Mouse (Mus musculus) cerebellum, postnatal 4 days (tissue): ENCODE measurements around the gene Gm498.
A peak's percentile ranks its signal among the peaks of the same experiment; 100 is the strongest.

Source experiments
- DNase-seq, 2 experiments: peaks; one replicate each; pipeline ENCODE4 v3.0.0; 2022; ENCODE audit warnings: low spot score in 2 of 2, mixed read lengths in 1 of 2

Gm498 gene

DNA sequence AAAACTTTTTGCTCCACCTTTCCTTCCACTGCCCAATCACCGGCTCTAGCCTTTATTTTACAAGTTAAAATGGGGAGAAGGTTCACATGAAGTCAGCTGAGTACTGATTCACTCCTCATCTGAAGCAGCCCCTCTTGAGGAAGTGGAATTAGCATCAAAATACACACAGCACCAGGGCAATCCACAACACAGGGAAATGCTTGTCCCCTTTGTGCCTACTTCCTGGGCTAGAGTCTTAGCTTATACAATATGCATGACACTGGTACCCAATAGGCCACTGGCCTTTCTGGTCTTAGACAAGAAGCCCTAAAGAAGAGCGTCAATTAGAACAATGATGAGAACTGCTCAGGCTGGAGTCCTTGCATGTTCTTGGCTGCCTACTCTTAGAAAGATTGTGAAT, 25.7 kb downstream of the Gm498 start:
- DNase-seq = no peak

DNA sequence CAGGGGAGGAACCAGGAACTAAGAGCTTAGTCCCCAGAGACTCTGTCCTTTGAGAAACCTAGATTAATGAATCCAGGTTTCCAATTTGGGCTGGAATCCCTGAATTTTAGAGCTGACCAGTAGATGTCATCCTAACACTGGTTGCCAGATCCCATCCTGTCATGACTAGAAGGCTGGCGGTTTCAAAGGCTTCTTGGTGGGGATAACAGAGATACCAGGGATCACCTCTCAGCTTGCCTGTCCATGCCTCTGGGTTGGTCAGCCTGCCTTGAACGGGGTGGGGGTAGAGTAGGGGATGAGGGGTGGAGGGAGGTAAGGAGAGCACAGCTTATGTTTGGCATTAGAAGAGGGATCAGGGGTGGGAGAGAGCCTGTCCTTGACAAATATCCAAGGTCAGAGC, 34.0 kb downstream of the Gm498 start:
- DNase-seq = peak in 1 of 2 experiments; percentile 17

DNA sequence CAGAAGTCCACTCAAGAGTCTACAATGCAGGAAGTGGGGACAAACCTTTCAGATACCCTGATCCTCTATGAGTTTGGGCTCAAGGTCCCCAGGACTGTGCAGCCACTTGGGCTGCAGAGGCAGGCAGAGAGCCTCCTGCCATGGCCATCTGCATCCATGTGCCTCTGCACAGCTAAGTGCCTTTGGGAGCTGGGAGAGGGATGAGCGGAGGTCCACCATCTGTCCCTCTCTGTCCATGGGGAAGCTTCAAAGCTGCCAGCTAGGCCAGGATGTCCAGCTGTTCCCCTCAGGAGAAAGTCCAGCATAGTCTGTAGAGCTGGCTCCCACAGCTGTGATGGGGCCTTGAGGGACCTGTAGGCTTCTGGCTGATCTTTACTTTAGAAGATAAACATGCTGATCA, 38.5 kb downstream of the Gm498 start:
- DNase-seq = no peak

DNA sequence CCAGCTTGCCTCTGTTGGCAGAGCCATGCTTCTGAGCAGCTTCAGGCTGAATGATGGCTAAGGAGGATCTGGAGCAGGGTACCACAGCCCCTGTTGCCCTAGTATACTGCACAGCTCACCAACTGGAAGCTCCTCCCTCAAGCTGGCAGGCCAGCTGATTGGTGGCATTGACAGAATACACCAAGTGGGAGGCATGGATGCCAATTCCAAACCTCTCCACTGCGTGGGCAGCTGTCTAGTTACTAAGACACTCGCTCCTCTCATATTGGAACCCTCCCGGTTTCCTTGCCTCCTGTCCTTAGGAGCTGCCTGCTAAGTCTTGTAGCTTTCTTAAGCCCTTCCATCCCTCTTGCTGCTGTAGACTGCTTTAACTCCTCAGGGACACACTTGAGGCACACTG, 39.0 kb downstream of the Gm498 start:
- DNase-seq = peak in 1 of 2 experiments; percentile 7

DNA sequence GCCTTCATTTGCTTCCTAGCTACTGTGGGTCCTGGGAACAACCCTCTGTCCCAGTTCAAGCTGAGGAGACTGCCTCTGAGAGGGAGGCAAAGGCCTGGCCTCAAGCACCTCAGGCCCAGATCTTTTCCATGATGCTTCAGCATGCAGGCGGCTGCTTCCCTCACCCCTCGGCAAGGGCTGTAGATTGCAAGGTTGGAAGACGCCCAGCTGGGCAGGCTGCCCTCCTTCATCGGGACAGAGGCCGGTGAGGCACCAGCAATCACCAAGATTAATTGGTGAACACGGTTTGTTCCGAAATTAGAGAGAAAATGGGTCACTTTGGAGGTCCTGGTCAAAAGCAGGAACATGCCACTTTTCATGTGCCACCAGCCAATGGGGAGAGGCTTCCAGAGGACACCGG, 47.0 kb downstream of the Gm498 start:
- DNase-seq = no peak

DNA sequence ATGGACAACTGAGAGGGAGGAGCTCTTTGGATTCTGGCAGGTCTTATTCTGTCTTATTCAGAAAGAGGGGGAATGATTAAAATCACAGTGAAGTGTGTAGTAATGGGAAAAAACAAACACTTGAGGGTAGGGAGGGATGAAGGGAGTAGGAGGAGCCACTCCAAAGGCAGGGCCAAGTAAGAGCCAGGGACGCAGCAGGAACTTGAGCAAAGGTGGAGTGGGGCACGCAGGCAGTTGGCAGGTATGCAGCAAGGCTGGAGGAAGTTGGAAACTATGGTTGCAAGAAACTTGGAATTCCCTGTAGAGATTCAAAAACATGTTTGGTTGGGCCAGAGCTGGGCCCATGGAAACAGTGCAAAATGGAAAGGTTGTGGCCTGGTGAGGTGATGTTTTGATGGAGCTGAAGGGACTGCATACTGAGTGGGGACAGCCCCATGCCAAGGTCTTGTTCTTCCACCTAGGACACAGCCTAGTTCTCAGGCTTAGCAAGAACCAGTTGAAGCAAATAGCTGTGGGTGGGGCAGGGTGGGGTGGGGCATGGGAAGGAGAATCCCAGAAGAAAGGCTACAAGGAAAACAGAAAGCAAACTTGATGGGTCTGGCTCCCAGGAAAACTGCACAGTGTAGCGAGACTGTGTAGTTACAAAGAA, 52.5 kb downstream of the Gm498 start:
- no peak for DNase-seq

DNA sequence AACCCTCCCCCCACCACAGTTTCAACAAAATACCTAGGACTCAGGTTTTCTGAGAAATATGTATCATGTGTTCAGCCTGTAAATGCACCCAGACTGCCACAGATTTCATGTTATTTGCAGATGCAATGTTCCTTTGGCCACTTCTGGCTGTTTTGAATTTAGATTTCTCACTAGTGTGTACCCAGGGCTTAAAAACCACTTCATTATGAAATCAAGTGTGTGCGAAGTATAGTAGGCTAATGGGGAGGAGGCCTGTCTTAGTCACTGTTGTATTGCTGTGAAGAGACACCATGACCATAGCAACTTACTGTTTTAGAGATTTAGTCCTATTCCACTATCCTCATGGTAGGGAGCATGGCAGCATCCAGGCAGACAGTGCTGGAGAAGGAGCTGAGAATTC, 63.3 kb downstream of the Gm498 start:
- DNase-seq = no peak

DNA sequence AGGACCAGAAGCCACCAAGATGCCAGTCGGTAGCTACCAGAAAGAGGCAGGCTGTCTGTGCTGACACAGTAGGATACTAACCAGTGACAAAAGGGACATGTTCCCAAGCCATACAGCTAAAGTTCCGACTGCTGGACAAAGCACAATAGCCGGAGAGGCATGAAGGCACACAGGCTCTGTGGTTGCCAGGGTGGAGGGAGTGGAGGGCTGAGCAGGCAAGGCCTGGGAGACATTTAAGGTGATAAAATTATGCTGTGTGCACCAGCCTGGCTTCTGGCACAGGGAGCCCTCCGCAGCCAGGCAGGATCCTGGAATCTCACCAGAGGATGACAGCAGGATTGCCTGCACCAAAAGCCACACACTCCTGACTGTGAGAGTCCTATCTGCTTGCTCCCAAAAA, 72.0 kb downstream of the Gm498 start:
- DNase-seq = peak in 1 of 2 experiments; percentile 10

DNA sequence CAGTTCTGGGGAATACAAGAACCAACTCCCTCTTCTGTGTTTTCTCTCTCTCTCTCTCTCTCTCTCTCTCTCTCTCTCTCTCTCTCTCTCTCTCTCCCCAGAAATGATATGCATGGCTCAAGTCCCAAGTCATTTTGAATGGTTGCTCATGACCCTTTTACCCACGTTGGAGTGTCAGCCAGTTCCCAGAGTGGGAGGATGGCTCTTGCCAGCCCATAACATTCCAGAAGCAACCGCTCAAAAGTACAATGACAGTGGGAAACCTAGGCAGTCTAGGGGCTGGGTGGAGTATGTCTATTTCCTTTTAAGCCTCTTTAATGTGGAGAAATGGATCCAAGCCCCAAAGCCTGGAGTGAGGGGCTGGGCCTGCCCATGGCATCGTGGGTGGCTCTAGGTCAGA, 72.8 kb downstream of the Gm498 start:
- no peak for DNase-seq

DNA sequence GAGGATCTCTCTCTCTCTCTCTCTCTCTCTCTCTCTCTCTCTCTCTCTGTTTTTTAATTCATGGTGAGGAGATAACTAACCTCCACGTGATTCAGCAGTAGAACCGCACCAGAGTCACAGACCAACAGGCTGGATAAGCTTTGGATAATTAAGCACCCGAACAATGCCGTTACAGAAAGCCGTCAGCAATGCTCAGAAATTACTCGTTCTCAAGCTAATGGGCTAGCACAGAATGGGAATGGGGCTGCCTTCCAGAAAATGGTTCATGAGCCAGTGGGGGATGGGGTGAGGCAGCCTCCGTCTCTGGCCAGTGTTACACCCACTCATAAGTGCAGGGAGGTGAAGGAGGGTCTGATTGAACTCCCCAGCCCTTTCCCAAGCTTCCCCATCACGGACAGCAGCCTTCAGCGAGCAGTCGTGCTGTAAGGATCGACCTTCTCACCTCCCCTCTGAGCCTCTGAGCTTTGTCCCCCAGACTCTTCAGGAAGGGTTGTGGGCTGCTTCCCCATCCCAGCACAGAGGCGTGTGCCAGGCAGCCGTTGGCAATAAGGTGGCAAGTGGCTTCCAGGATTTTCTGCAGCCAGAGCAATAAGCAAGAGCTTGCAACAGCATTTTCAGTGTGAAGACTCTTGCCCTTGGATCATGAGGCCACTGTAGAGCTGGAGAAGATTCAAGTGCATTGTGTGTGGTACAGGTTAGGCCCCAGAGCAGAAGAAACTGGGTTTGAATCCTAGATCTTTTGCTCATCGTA, 76.5 kb downstream of the Gm498 start:
- DNase-seq = peak in 1 of 2 experiments; percentile 5

DNA sequence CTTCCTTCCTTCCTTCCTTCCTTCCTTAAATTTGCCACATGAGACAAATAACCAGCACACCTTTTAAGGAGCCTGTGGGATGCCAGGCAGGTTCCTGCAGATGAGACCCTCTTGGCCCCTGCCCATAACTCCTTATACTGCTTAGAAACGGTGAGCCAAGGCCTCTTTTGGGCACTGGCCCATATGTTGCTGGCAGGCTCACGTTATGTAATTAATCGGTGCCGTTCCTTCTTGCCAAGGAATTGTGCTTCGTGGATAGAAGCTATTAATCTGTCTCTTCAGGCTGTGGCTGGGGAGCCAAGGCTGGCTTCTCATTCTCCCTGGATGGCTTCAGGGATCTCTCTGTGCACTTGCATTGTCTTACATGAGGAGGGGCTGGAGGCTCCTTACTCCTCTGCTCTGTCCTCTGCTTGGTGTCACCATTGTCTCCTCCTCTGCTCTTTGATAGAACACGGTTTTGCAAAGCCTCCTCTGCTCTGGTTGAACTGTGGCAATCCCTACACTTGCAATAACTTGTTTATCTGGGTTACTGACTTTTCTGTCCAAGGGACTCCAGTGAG, 77.9 kb downstream of the Gm498 start:
- DNase-seq = peak in 1 of 2 experiments; percentile 19
